Mouse (Mus musculus) kidney, embryonic 14.5 days (tissue): ENCODE results near the gene Abhd11. TPM values are rescaled to one million over a fixed set of nuclear protein-coding genes. Genes with fewer than 3 reads are reported as not detected.

Experiments used
- ATAC-seq: fragments of 200-750 bp; cut with Nextera tagmentation; 2 replicates; pipeline ENCODE4 v1.8.0; 2017; ENCODE audit warnings: moderate number of reproducible peaks, mild to moderate bottlenecking, moderate TSS enrichment, moderate library complexity; ENCODE audit not compliant: low FRiP score, low TSS enrichment
- H3K27ac ChIP-seq: fragments of 300-500 bp; sonication (generic); 2 replicates; pipeline ENCODE4 v1.5.1; 2014; ENCODE audit warnings: low read depth, mild to moderate bottlenecking, low read length, moderate library complexity, mixed read lengths
- H3K27me3 ChIP-seq: fragments of 300-500 bp; sonication (generic); 2 replicates; pipeline ENCODE4 v1.6.1; 2014; ENCODE audit warnings: mild to moderate bottlenecking, low read length; ENCODE audit not compliant: control insufficient read depth, insufficient read depth
- H3K36me3 ChIP-seq: fragments of 300-500 bp; sonication (generic); 2 replicates; pipeline ENCODE4 v1.6.1; 2014; ENCODE audit warnings: low read length, mixed read lengths; ENCODE audit not compliant: control insufficient read depth, insufficient read depth
- H3K4me1 ChIP-seq: fragments of 300-500 bp; sonication (generic); 2 replicates; pipeline ENCODE4 v1.6.1; 2014; ENCODE audit warnings: low read length, mixed read lengths; ENCODE audit not compliant: control insufficient read depth, insufficient read depth
- H3K4me2 ChIP-seq: fragments of 300-500 bp; sonication (generic); replicated peaks from 2 replicates; pipeline ENCODE4 v1.6.1; 2014; ENCODE audit warnings: low read depth, mild to moderate bottlenecking, low read length
- H3K4me3 ChIP-seq: fragments of 300-500 bp; sonication (generic); 2 replicates; pipeline ENCODE4 v1.5.1; 2014; ENCODE audit warnings: mild to moderate bottlenecking, low read length
- H3K9ac ChIP-seq: fragments of 300-500 bp; sonication (generic); 2 replicates; pipeline ENCODE4 v1.6.1; 2014; ENCODE audit warnings: low read depth, mild to moderate bottlenecking, low read length, moderate library complexity
- H3K9me3 ChIP-seq: fragments of 300-500 bp; sonication (generic); 2 replicates; pipeline ENCODE4 v1.6.1; 2016; ENCODE audit warnings: low read length; ENCODE audit not compliant: control insufficient read depth
- WGBS: fragments of 180-500 bp; shearing (Covaris S2); extraction: QIAGEN DNeasy Blood & Tissue Kit; methylation state at CpG from one replicate; pipeline ENCODE4 v1.1.7; 2014; 5-methylcytosine and 5-hydroxymethylcytosine counted together
- polyA plus RNA-seq: library from polyadenylated mRNA; unstranded; fragments of >200 nt; fragmentation: Nextera tagmentation; extraction: Ambion mirVana; gene quantifications from 2 replicates; pipeline ENCODE4 v1.2.1, GENCODE M21; 2014

The Abhd11 gene
- polyA plus RNA-seq, 1 experiment from 2014 or later: 73.5 TPM

- Histone ChIP-seq H3K4me2 (no peak overlapping the region), H3K9me3 (no peaks in the 10 kb centered on the region), H3K9ac (no peak overlapping the region), H3K4me1 (peaks cover 14% of the 10 kb centered on the region), H3K27ac (no peak overlapping the region), H3K36me3 (no peaks in the 10 kb centered on the region), H3K4me3 (no peak overlapping the region), H3K27me3 (peaks cover 42% of the 10 kb centered on the region)
- no peak for ATAC-seq
- 93% methylated on average over 1 of the region's 1 CpGs for WGBS
Measured at GRCm38 (mm10) chr5:134983111-134983510, 25.8 kb upstream of the Abhd11 start.

DNA sequence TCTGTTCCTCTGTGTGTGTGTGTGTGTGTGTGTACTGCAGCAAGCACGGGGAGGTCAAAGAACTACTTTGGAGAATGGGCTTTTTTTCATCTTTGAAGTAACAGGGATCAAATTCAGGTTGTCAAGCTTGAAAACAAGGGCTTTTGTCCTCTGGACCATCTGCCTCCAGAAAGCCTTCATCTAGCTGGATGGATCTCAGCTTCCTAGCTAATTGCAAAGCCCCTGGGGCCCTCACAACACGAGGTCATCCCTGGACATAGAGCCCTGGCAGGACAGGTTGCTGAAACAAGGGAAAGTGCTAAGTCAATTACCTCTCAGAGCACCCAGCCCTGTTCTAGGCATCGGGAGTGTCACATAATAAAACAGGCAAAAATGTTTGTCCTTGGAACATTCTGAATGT lies 25.2 kb upstream of the Abhd11 start:
- Histone ChIP-seq H3K4me2 (no peak overlapping the region), H3K4me3 (no peak overlapping the region), H3K9me3 (no peaks in the 10 kb centered on the region), H3K36me3 (no peaks in the 10 kb centered on the region), H3K27me3 (peaks cover 42% of the 10 kb centered on the region), H3K4me1 (peaks cover 14% of the 10 kb centered on the region), H3K27ac (no peak overlapping the region; the same call in 1 of the 2 replicates), H3K9ac (no peak overlapping the region)
- ATAC-seq: no peak
- WGBS: 11% methylated on average over 3 of the region's 3 CpGs

DNA sequence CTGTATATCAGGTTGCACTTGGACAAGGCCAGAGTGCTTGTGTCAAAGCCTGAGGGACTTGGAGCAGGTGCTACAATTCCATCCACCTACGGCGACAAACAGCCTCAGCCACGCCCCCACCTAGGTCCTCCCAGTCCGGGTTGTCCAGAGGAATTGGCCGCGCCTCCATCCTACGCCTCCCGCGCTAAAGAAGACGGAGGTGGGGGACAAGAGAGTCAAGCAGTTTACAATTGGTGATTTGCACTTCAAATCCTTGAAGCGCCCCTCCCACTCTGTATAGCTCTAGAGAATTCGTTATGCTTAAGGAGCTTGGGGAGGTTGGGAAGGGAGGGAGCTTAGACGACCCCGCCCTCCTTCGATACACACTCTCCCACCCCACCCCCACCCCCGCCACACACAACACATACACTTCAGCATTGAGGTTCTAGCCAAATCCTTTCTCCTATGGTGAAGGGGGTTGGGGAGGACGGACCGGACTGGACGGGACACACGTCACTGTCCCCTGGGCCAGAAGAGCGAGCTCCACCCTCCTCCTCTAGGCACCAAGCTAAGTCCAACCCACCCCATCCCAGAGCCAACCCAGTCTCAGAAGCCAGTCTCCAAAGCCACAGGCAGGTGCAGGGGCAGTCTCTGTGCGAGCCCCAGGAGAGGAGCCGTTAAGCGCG lies 23.2 kb upstream of the Abhd11 start, which contains the start of gene Cldn3:
Cldn3 (plus strand) TSS at position 582 of the 665 bp plus-strand sequence.
- under 1% methylated on average over 25 of the region's 25 CpGs for WGBS
- Histone ChIP-seq H3K27ac (peak within 1 kb of the TSS; percentile 78), H3K4me2 (peak within 1 kb of the TSS; percentile 47)

GRCm38 (mm10) chr5:134986298-134987268 lies 22.4 kb upstream of the Abhd11 start:
- 3% methylated on average over 79 of the region's 79 CpGs for WGBS
- Histone ChIP-seq H3K4me3 (peak overlapping the region; percentile 41), H3K27ac (peak overlapping the region; percentile 78), H3K4me2 (peak overlapping the region; percentile 47), H3K36me3 (no peaks in the 10 kb centered on the region), H3K9ac (peak overlapping the region; percentile 57), H3K4me1 (peaks cover 14% of the 10 kb centered on the region), H3K27me3 (peaks cover 42% of the 10 kb centered on the region), H3K9me3 (no peaks in the 10 kb centered on the region)
- peak; percentile 30; the same call in 1 of the 2 replicates for ATAC-seq

More for the DNA sequence above, 23.2 kb upstream of the Abhd11 start, which contains the start of gene Cldn3:
- Histone ChIP-seq H3K27me3 (peaks cover 42% of the 10 kb centered on the region), H3K4me3 (peak within 1 kb of the TSS; percentile 41), H3K36me3 (no peaks in the 10 kb centered on the region), H3K4me1 (peaks cover 14% of the 10 kb centered on the region), H3K9ac (peak within 1 kb of the TSS; percentile 57), H3K9me3 (no peaks in the 10 kb centered on the region)
- ATAC-seq: peak; percentile 88

- WGBS: 34% methylated on average over 11 of the region's 11 CpGs
- Histone ChIP-seq H3K4me3 (0 out of 2 replicates have a peak overlapping the region, but pooled peaks have one; percentile 2), H3K9ac (no peak overlapping the region), H3K27ac (no peak overlapping the region), H3K4me1 (peaks cover 10% of the 10 kb centered on the region), H3K4me2 (peak overlapping the region; percentile 8; the same call in 1 of the 2 replicates), H3K27me3 (peaks cover 38% of the 10 kb centered on the region), H3K9me3 (no peaks in the 10 kb centered on the region), H3K36me3 (no peaks in the 10 kb centered on the region)
- no peak for ATAC-seq
Measured at GRCm38 (mm10) chr5:134989166-134989565, 19.8 kb upstream of the Abhd11 start.

GRCm38 (mm10) chr5:134989741-134990140 lies 19.2 kb upstream of the Abhd11 start:
- H3K4me3 ChIP-seq: no peak overlapping the region
- no peak overlapping the region for H3K4me2 ChIP-seq
- peaks cover 32% of the 10 kb centered on the region for H3K27me3 ChIP-seq
- H3K27ac ChIP-seq: no peak overlapping the region
- no peaks in the 10 kb centered on the region for H3K9me3 ChIP-seq
- no peak overlapping the region for H3K9ac ChIP-seq
- peaks cover 10% of the 10 kb centered on the region for H3K4me1 ChIP-seq
- H3K36me3 ChIP-seq: no peaks in the 10 kb centered on the region
- 56% methylated on average over 6 of the region's 6 CpGs for WGBS
- ATAC-seq: no peak

- H3K4me2 ChIP-seq: no peak overlapping the region
- H3K27ac ChIP-seq: no peak overlapping the region
- no peak for ATAC-seq
- no peak overlapping the region for H3K4me3 ChIP-seq
- 83% methylated on average over 5 of the region's 5 CpGs for WGBS
- H3K9me3 ChIP-seq: no peaks in the 10 kb centered on the region
- no peak overlapping the region for H3K9ac ChIP-seq
- H3K27me3 ChIP-seq: peaks cover 6% of the 10 kb centered on the region
- H3K36me3 ChIP-seq: no peaks in the 10 kb centered on the region
- no peaks in the 10 kb centered on the region for H3K4me1 ChIP-seq
Measured at GRCm38 (mm10) chr5:134992566-134992965, 16.4 kb upstream of the Abhd11 start.

DNA sequence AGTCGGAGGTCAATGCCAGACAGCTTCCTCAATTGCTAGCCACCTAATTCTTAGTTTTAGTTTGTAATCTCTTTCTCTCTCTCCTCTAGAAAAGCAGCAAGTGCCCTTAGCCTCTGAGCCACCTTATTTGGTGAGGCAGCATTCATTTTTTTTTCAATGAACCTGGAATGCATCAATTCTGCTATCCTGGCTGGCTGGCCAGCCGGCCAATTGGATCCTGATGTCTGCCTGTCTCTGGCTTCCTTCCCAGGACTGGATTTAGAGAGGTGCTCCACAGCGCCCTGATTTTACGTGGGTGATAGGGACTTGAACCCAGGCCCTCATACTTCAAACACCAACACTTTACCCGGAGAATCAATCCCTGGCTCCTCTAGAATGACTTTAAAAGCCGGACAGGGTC lies 10.6 kb upstream of the Abhd11 start:
- no peak overlapping the region for H3K9ac ChIP-seq
- no peak overlapping the region for H3K4me3 ChIP-seq
- H3K27me3 ChIP-seq: no peaks in the 10 kb centered on the region
- H3K9me3 ChIP-seq: no peaks in the 10 kb centered on the region
- 82% methylated on average over 6 of the region's 6 CpGs for WGBS
- no peak overlapping the region for H3K27ac ChIP-seq
- H3K4me1 ChIP-seq: peaks cover 3% of the 10 kb centered on the region; the same call in 1 of the 2 replicates
- no peaks in the 10 kb centered on the region for H3K36me3 ChIP-seq
- no peak overlapping the region for H3K4me2 ChIP-seq
- no peak for ATAC-seq
